Mouse (Mus musculus): Measurements from ENCODE around the gene Pde3a.

- no peak for TF ChIP-seq POLR2A (IDR thresholded peaks at IDR 0.05; ENCODE audit: borderline replicate concordance, extremely low read depth, insufficient read depth, insufficient read length, poor library complexity, severe bottlenecking)
- no peak for TF ChIP-seq CTCF (IDR thresholded peaks at IDR 0.05; ENCODE audit: borderline replicate concordance, extremely low read depth, insufficient read depth, insufficient read length)
Measured at GRCm38 (mm10) chr6:141295264-141295663, 46.2 kb downstream of the Pde3a start.
